Mouse (Mus musculus) ES-E14 (cell line): ENCODE results near the gene Gps2. TPM values are rescaled to one million over a fixed set of nuclear protein-coding genes. Genes with fewer than 3 reads are reported as not detected.

Source experiments
- DNase-seq: peaks from one replicate; pipeline ENCODE4 v3.0.0-alpha.2; 2013; ENCODE audit warnings: low read depth, low spot score
- H3K27ac ChIP-seq: 2 replicates; pipeline ENCODE4 v1.5.1; 2012; ENCODE audit warnings: low read depth, mild to moderate bottlenecking, low read length, moderate library complexity, mixed read lengths; ENCODE audit not compliant: poor library complexity, insufficient read depth, severe bottlenecking
- H3K36me3 ChIP-seq: 2 replicates; pipeline ENCODE4 v1.6.1; 2012; ENCODE audit warnings: mild to moderate bottlenecking, low read length, moderate library complexity, mixed read lengths; ENCODE audit not compliant: control insufficient read depth, poor library complexity, insufficient read depth, severe bottlenecking
- H3K4me1 ChIP-seq, 2 experiments: fragments of 150-350 bp in 1 of 2; sonication (generic) in 1 of 2; 2 replicates each; pipeline ENCODE4 v1.6.1; 2012; ENCODE audit warnings: low read length in 2 of 2, mild to moderate bottlenecking in 1 of 2, mixed read lengths in 1 of 2; ENCODE audit not compliant: control insufficient read depth in 2 of 2, insufficient read depth in 2 of 2, poor library complexity in 1 of 2
- H3K4me3 ChIP-seq, 2 experiments: fragments of 150-350 bp in 1 of 2; sonication (generic) in 1 of 2; 2 replicates each; pipeline ENCODE4 v1.5.1; 2012; ENCODE audit warnings: low read length in 2 of 2, low read depth in 1 of 2, mild to moderate bottlenecking in 1 of 2, mixed read lengths in 1 of 2; ENCODE audit not compliant: insufficient read depth in 1 of 2, poor library complexity in 1 of 2, severe bottlenecking in 1 of 2
- H3K9ac ChIP-seq: 2 replicates; pipeline ENCODE4 v1.6.1; 2012; ENCODE audit warnings: low read depth, mild to moderate bottlenecking, low read length, mixed read lengths; ENCODE audit not compliant: poor library complexity, insufficient read depth, severe bottlenecking
- H3K9me3 ChIP-seq: fragments of 150-350 bp; sonication (generic); 2 replicates; pipeline ENCODE4 v1.6.1; 2012; ENCODE audit warnings: low read depth, mild to moderate bottlenecking, low read length; ENCODE audit not compliant: control insufficient read depth, insufficient read depth
- CHD2 ChIP-seq: IDR thresholded peaks from 2 replicates; pipeline ENCODE4 v1.6.1; 2014; ENCODE audit warnings: mild to moderate bottlenecking, low read depth, low read length, inconsistent platforms
- HCFC1 ChIP-seq: IDR thresholded peaks from 2 replicates; pipeline ENCODE4 v1.6.1; 2012; ENCODE audit warnings: low read length, inconsistent platforms, borderline replicate concordance; ENCODE audit not compliant: insufficient read depth
- MAFK ChIP-seq: IDR thresholded peaks from 2 replicates; pipeline ENCODE4 v1.6.1; 2014; ENCODE audit warnings: mild to moderate bottlenecking, low read depth, low read length, inconsistent platforms; ENCODE audit not compliant: insufficient read depth
- ZC3H11A ChIP-seq: IDR thresholded peaks from 2 replicates; pipeline ENCODE4 v1.6.1; 2012; ENCODE audit warnings: low read depth, mild to moderate bottlenecking, inconsistent platforms, low read length, borderline replicate concordance
- ZNF384 ChIP-seq: IDR thresholded peaks from 2 replicates; pipeline ENCODE4 v1.6.1; 2012; ENCODE audit warnings: low read depth, low read length, inconsistent platforms
- in situ Hi-C, 2 experiments: fragments of 600-800 bp; cut with MboI; formaldehyde crosslinking; loops; one replicate each; pipeline ENCODE4 v1.15.1; 2025; ENCODE audit warnings: low sequenced_read_pairs in 2 of 2, inconsistent platforms in 1 of 2; ENCODE audit not compliant: unreplicated experiment in 2 of 2
- total RNA-seq: library from RNA; depleted of rRNA; stranded (reverse); fragments of 300-350 nt; gene quantifications from 2 replicates; pipeline ENCODE4 v1.2.3, GENCODE M21; 2012; rRNA removed

Gene Gps2
- total RNA-seq, result 14.3 and 15.5 TPM in 2 replicates

GRCm38 (mm10) chr11:69913554-69914371, at the start of gene Gps2:
Gene Gps2, plus strand, starts transcription at chr11:69913888.
- peak; percentile 92 for DNase-seq
- in situ Hi-C loops, result no loop called here
- TF ChIP-seq HCFC1 (peak; percentile 81), MAFK (no peak), ZNF384 (no peak), ZC3H11A (no peak), CHD2 (peak; percentile 93)
- Histone ChIP-seq H3K4me1 (peaks cover 0 to 11% of the 10 kb centered on the region in 2 experiments; a peak in 1 of 4 replicates), H3K36me3 (peaks cover 67% of the 10 kb centered on the region), H3K4me3 (peak within 1 kb of the TSS; percentile 80 to 87), H3K27ac (peak within 1 kb of the TSS; percentile 81), H3K9me3 (no peaks in the 10 kb centered on the region), H3K9ac (peak within 1 kb of the TSS; percentile 82)

GRCm38 (mm10) chr11:69864138-69864860, 49.4 kb upstream of the Gps2 start:
- Histone ChIP-seq H3K9me3 (no peaks in the 10 kb centered on the region), H3K36me3 (no peaks in the 10 kb centered on the region), H3K4me3 (no peak overlapping the region), H3K27ac (no peak overlapping the region), H3K9ac (no peak overlapping the region), H3K4me1 (peaks cover 2 to 5% of the 10 kb centered on the region in 2 experiments; a peak in 2 of 4 replicates)
- TF ChIP-seq ZNF384, result no peak
- TF ChIP-seq ZC3H11A, result no peak
- no peak for TF ChIP-seq MAFK
- TF ChIP-seq CHD2, result no peak
- TF ChIP-seq HCFC1, result no peak
- in situ Hi-C loops, result no loop called here
- DNase-seq, result no peak

GRCm38 (mm10) chr11:69865561-69865960, 48.1 kb upstream of the Gps2 start:
- in situ Hi-C loops, result no loop called here
- Histone ChIP-seq H3K4me1 (peaks cover 2 to 5% of the 10 kb centered on the region in 2 experiments; a peak in 2 of 4 replicates), H3K27ac (no peak overlapping the region), H3K9me3 (no peaks in the 10 kb centered on the region), H3K9ac (no peak overlapping the region), H3K36me3 (no peaks in the 10 kb centered on the region), H3K4me3 (no peak overlapping the region)
- DNase-seq, result no peak
- no peak for TF ChIP-seq CHD2
- no peak for TF ChIP-seq ZNF384
- no peak for TF ChIP-seq ZC3H11A
- no peak for TF ChIP-seq MAFK
- no peak for TF ChIP-seq HCFC1

DNA sequence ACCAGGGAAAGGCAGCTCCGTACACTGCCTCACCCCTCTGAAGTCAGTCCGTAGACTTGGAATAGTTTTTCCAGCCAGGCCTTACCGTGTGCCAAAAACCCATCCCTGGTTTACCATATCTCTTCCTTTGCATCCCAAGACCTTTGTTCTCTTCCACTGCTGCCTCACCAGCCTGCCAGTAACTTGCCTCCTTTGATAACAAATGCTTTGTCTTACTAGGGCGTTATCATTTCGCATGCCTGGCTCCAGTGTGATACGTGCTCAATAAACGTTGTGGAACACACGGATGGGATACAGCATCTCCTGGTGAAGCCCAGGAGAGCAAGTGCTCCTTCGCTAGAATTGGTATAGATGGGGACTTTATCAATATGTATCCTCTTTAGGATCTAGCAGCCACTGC, 46.4 kb upstream of the Gps2 start:
- no peak for DNase-seq
- Histone ChIP-seq H3K36me3 (no peaks in the 10 kb centered on the region), H3K27ac (no peak overlapping the region), H3K9ac (no peak overlapping the region), H3K9me3 (no peaks in the 10 kb centered on the region), H3K4me3 (no peak overlapping the region), H3K4me1 (peaks cover 2 to 5% of the 10 kb centered on the region in 2 experiments; a peak in 2 of 4 replicates)
- in situ Hi-C loops, result no loop called here
- TF ChIP-seq ZC3H11A (no peak), CHD2 (no peak), ZNF384 (no peak), HCFC1 (no peak), MAFK (no peak)
